9 mouse cellular contexts compared by ENCODE assay signal in genomic region chr7:121563526-121563925, GRCm38 (mm10).
DNase-seq lines count a peak whose midpoint lies in the region; ATAC-seq lines count a peak whose summit lies in the region.
"Had no signal": no experiment of that assay in that cellular context is flagged by ENCODE, and none has a peak within 500 bp of the region (broad histone marks: within the 10 kb centered on the region; RNA-seq: fewer than 3 reads in every experiment).

No protein-coding gene starts in this region.

- no peak overlapping the region for H3K9ac ChIP-seq in heart, embryonic 12.5 days
- H3K9ac ChIP-seq: limb, embryonic 13.5 days had no signal

- no peaks in the 10 kb centered on the region for H3K27me3 ChIP-seq in heart, embryonic 12.5 days (replicated peaks)
- H3K27me3 ChIP-seq: limb, embryonic 13.5 days had no signal

- no peaks in the 10 kb centered on the region for H3K4me1 ChIP-seq in heart, embryonic 12.5 days (replicated peaks)
- H3K4me1 ChIP-seq: limb, embryonic 13.5 days had no signal

- no peaks in the 10 kb centered on the region for H3K36me3 ChIP-seq in heart, embryonic 12.5 days
- H3K36me3 ChIP-seq: limb, embryonic 13.5 days had no signal

- DNase-seq in heart, postnatal 14 days = peak; percentile 3 to 48
- DNase-seq in urinary bladder, postnatal 14 days (ENCODE audit: low spot score) = peak; percentile 16
- DNase-seq in urinary bladder, postnatal 4 days (ENCODE audit: low spot score in 2 of 2) = no peak
- peak; percentile 72 for DNase-seq in embryo, embryonic 10 days (ENCODE audit: low spot score)
- DNase-seq in layer of hippocampus, adult 11-12 months (ENCODE audit: low spot score) = peak; percentile 48
- peak; percentile 51 for DNase-seq in right cerebral cortex, postnatal 25 days
- no peak for DNase-seq in gastrocnemius, postnatal 25 days

- H3K4me2 ChIP-seq in heart, embryonic 12.5 days = no peak overlapping the region
- H3K4me2 ChIP-seq: limb, embryonic 13.5 days had no signal

- no peak overlapping the region for H3K27ac ChIP-seq in heart, embryonic 12.5 days (ENCODE audit: poor library complexity, severe bottlenecking)
- H3K27ac ChIP-seq: limb, embryonic 13.5 days had no signal

- no peaks in the 10 kb centered on the region for H3K9me3 ChIP-seq in heart, embryonic 12.5 days (replicated peaks)
- H3K9me3 ChIP-seq: limb, embryonic 13.5 days had no signal

- intact Hi-C loops in heart, postnatal 14 days (cut with DNase I) = loop anchor here (2.0 to 5.0 kb wide), 2 partner anchors 306 to 403 kb away; no protein-coding TSS in a partner anchor

- no peak for ATAC-seq in heart, embryonic 12.5 days (ENCODE audit: insufficient number of reproducible peaks, low FRiP score)

- 30% methylated on average over 5 of the region's 5 CpGs for WGBS in heart, embryonic 12.5 days

- no peak overlapping the region for H3K4me3 ChIP-seq in heart, embryonic 12.5 days
- H3K4me3 ChIP-seq: limb, embryonic 13.5 days had no signal

Comparison
In these comparisons a context has a peak if more than half of its experiments do, and no peak if none do; other contexts are left out.
1. DNase-seq: peak in heart, postnatal 14 days (2 of 2), urinary bladder, postnatal 14 days (single experiment), embryo, embryonic 10 days (single experiment), layer of hippocampus, adult 11-12 months (single experiment) and right cerebral cortex, postnatal 25 days (single experiment); none in urinary bladder, postnatal 4 days (0 of 2) and gastrocnemius, postnatal 25 days (single experiment).